In the genomic region with DNA sequence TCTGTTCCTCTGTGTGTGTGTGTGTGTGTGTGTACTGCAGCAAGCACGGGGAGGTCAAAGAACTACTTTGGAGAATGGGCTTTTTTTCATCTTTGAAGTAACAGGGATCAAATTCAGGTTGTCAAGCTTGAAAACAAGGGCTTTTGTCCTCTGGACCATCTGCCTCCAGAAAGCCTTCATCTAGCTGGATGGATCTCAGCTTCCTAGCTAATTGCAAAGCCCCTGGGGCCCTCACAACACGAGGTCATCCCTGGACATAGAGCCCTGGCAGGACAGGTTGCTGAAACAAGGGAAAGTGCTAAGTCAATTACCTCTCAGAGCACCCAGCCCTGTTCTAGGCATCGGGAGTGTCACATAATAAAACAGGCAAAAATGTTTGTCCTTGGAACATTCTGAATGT, we compare ENCODE assay signal across 33 mouse cellular contexts. TPM values are rescaled to one million over a fixed set of nuclear protein-coding genes. Genes with fewer than 3 reads are reported as not detected.
DNase-seq lines count a peak whose midpoint lies in the region; ATAC-seq lines count a peak whose summit lies in the region.
"Had no signal": no experiment of that assay in that cellular context is flagged by ENCODE, and none has a peak within 500 bp of the region (broad histone marks: within the 10 kb centered on the region; RNA-seq: fewer than 3 reads in every experiment).

No protein-coding gene starts in this region.

- H3K4me3 ChIP-seq in hindbrain, embryonic 11.5 days (ENCODE audit: low read depth, low read length), result no peak overlapping the region
- no peak overlapping the region for H3K4me3 ChIP-seq in hindbrain, embryonic 14.5 days (replicated peaks; ENCODE audit: low read length)
- no peak overlapping the region for H3K4me3 ChIP-seq in midbrain, embryonic 10.5 days
- H3K4me3 ChIP-seq in midbrain, embryonic 16.5 days (ENCODE audit: low read depth, low read length), result no peak overlapping the region
- H3K4me3 ChIP-seq in embryonic facial prominence, embryonic 10.5 days, result no peak overlapping the region
- H3K4me3 ChIP-seq: forebrain, embryonic 12.5 days; heart, embryonic 12.5 days; limb, embryonic 10.5 days had no signal

- WGBS in hindbrain, embryonic 11.5 days, result 13% methylated on average over 3 of the region's 3 CpGs
- 3% methylated on average over 3 of the region's 3 CpGs for WGBS in hindbrain, embryonic 14.5 days
- WGBS in midbrain, embryonic 10.5 days, result 11% methylated on average over 3 of the region's 3 CpGs
- 9% methylated on average over 3 of the region's 3 CpGs for WGBS in midbrain, embryonic 16.5 days
- WGBS in embryonic facial prominence, embryonic 10.5 days, result 8% methylated on average over 3 of the region's 3 CpGs

- intact Hi-C loops in heart, postnatal 14 days (cut with DNase I), result no loop called here

- H3K9me3 ChIP-seq in hindbrain, embryonic 11.5 days (ENCODE audit: control insufficient read depth, low read length), result no peaks in the 10 kb centered on the region
- no peaks in the 10 kb centered on the region for H3K9me3 ChIP-seq in hindbrain, embryonic 14.5 days (ENCODE audit: control insufficient read depth, low read length)
- no peaks in the 10 kb centered on the region for H3K9me3 ChIP-seq in midbrain, embryonic 10.5 days (replicated peaks)
- H3K9me3 ChIP-seq in midbrain, embryonic 16.5 days (replicated peaks; ENCODE audit: control insufficient read depth, low read length, poor library complexity, severe bottlenecking), result no peaks in the 10 kb centered on the region
- H3K9me3 ChIP-seq in embryonic facial prominence, embryonic 10.5 days, result no peaks in the 10 kb centered on the region
- H3K9me3 ChIP-seq: forebrain, embryonic 12.5 days; heart, embryonic 12.5 days; limb, embryonic 10.5 days had no signal

- H3K27me3 ChIP-seq in hindbrain, embryonic 11.5 days (ENCODE audit: control insufficient read depth, insufficient read depth, low read length), result peaks cover 39% of the 10 kb centered on the region
- H3K27me3 ChIP-seq in hindbrain, embryonic 14.5 days (ENCODE audit: control insufficient read depth, insufficient read depth, low read length), result peaks cover 43% of the 10 kb centered on the region
- peaks cover 52% of the 10 kb centered on the region for H3K27me3 ChIP-seq in midbrain, embryonic 10.5 days (ENCODE audit: low read depth, poor library complexity, severe bottlenecking)
- peaks cover 39% of the 10 kb centered on the region for H3K27me3 ChIP-seq in midbrain, embryonic 16.5 days (ENCODE audit: control insufficient read depth, insufficient read depth, low read depth, low read length)
- H3K27me3 ChIP-seq in embryonic facial prominence, embryonic 10.5 days (replicated peaks; ENCODE audit: low read depth, poor library complexity, severe bottlenecking), result peaks cover 57% of the 10 kb centered on the region

- H3K27ac ChIP-seq in hindbrain, embryonic 11.5 days (ENCODE audit: low read depth, low read length), result no peak overlapping the region
- no peak overlapping the region for H3K27ac ChIP-seq in hindbrain, embryonic 14.5 days
- H3K27ac ChIP-seq in midbrain, embryonic 10.5 days (replicated peaks), result peak overlapping the region; percentile 65; the same call in 1 of the 2 replicates
- H3K27ac ChIP-seq in midbrain, embryonic 16.5 days (ENCODE audit: low read length), result no peak overlapping the region
- H3K27ac ChIP-seq in embryonic facial prominence, embryonic 10.5 days (replicated peaks), result 0 out of 2 replicates have a peak overlapping the region, but pooled peaks have one; percentile 37
- H3K27ac ChIP-seq: forebrain, embryonic 12.5 days; hindbrain, postnatal 0 days; limb, embryonic 10.5 days; macrophage had no signal

- no peak for ATAC-seq in hindbrain, embryonic 11.5 days (ENCODE audit: low FRiP score)
- no peak for ATAC-seq in hindbrain, embryonic 14.5 days (ENCODE audit: low FRiP score)
- ATAC-seq in midbrain, embryonic 16.5 days, result no peak
- ATAC-seq: activated CD4-positive, CD25-positive, alpha-beta regulatory T cell, adult 4 months; hindbrain, postnatal 0 days; liver, postnatal 0 days had no signal

- no peak overlapping the region for H3K4me2 ChIP-seq in hindbrain, embryonic 11.5 days (replicated peaks; ENCODE audit: low read depth, low read length)
- no peak overlapping the region for H3K4me2 ChIP-seq in hindbrain, embryonic 14.5 days (replicated peaks)
- no peak overlapping the region for H3K4me2 ChIP-seq in midbrain, embryonic 16.5 days (ENCODE audit: low read length)
- H3K4me2 ChIP-seq: forebrain, embryonic 12.5 days; heart, embryonic 12.5 days; liver, embryonic 11.5 days had no signal

- peak; percentile 45 for DNase-seq in hindbrain, embryonic 11.5 days (ENCODE audit: low spot score)
- DNase-seq in hindbrain, embryonic 14.5 days (ENCODE audit: low spot score), result no peak
- no peak for DNase-seq in midbrain, embryonic 10.5 days (ENCODE audit: low spot score)
- peak; percentile 36 for DNase-seq in embryonic facial prominence, embryonic 10.5 days (ENCODE audit: low spot score)
- peak; percentile 63 for DNase-seq in retina, postnatal 1 day
- DNase-seq in heart, postnatal 14 days, result no peak
- no peak for DNase-seq in left cerebral cortex, adult 18-20 months (ENCODE audit: low spot score in 2 of 2)
- DNase-seq: adrenal gland, postnatal 10 days; B cell, adult 2 months; cerebellum, adult 2 months; cerebellum, postnatal 25 days; gastrocnemius, postnatal 10 days; heart, adult 11 months; heart, postnatal 10 days; kidney, adult 18-20 months; kidney, postnatal 4 days; liver, postnatal 0 days; right cerebral cortex, postnatal 25 days; thymus, postnatal 14 days had no signal

- no peak overlapping the region for H3K9ac ChIP-seq in hindbrain, embryonic 11.5 days (ENCODE audit: low read depth, low read length)
- no peak overlapping the region for H3K9ac ChIP-seq in hindbrain, embryonic 14.5 days
- H3K9ac ChIP-seq in midbrain, embryonic 16.5 days (ENCODE audit: low read depth, low read length), result no peak overlapping the region
- H3K9ac ChIP-seq: forebrain, embryonic 12.5 days; heart, embryonic 12.5 days; liver, postnatal 0 days had no signal

- H3K4me1 ChIP-seq in hindbrain, embryonic 11.5 days (replicated peaks; ENCODE audit: control insufficient read depth, insufficient read depth, low read length), result peaks cover 5% of the 10 kb centered on the region; the same call in 1 of the 2 replicates
- H3K4me1 ChIP-seq in hindbrain, embryonic 14.5 days (replicated peaks; ENCODE audit: control insufficient read depth, insufficient read depth, low read length), result peaks cover 14% of the 10 kb centered on the region; the same call in 1 of the 2 replicates
- H3K4me1 ChIP-seq in midbrain, embryonic 10.5 days, result peaks cover 39% of the 10 kb centered on the region
- peaks cover 4% of the 10 kb centered on the region; the same call in 1 of the 2 replicates for H3K4me1 ChIP-seq in midbrain, embryonic 16.5 days (ENCODE audit: control insufficient read depth, insufficient read depth, low read length)
- peaks cover 49% of the 10 kb centered on the region for H3K4me1 ChIP-seq in embryonic facial prominence, embryonic 10.5 days

- H3K36me3 ChIP-seq in hindbrain, embryonic 11.5 days (ENCODE audit: control insufficient read depth, insufficient read depth, low read length), result no peaks in the 10 kb centered on the region
- H3K36me3 ChIP-seq in hindbrain, embryonic 14.5 days (replicated peaks; ENCODE audit: control insufficient read depth, insufficient read depth), result no peaks in the 10 kb centered on the region
- H3K36me3 ChIP-seq in midbrain, embryonic 10.5 days, result no peaks in the 10 kb centered on the region
- H3K36me3 ChIP-seq in midbrain, embryonic 16.5 days (ENCODE audit: control insufficient read depth, insufficient read depth, low read length), result no peaks in the 10 kb centered on the region
- no peaks in the 10 kb centered on the region for H3K36me3 ChIP-seq in embryonic facial prominence, embryonic 10.5 days (replicated peaks)
- H3K36me3 ChIP-seq: forebrain, embryonic 12.5 days; heart, embryonic 12.5 days; limb, embryonic 10.5 days had no signal

RNA-seq across cellular contexts. Expression of a gene that starts 2.2 kb away (rescaled TPM):
- 3.5 and 5.3 TPM in 2 replicates for polyA plus RNA-seq in hindbrain, embryonic 11.5 days (2014; fragmentation: Nextera tagmentation; extraction: Ambion mirVana)
- 2.1 and 2.6 TPM in 2 replicates for polyA plus RNA-seq in hindbrain, embryonic 14.5 days (2014; fragmentation: Nextera tagmentation; extraction: Ambion mirVana)
- polyA plus RNA-seq in midbrain, embryonic 10.5 days (2016; fragmentation: Nextera tagmentation; extraction: Ambion mirVana), result 2.0 and 2.9 TPM in 2 replicates
- polyA plus RNA-seq in midbrain, embryonic 16.5 days (2015; fragmentation: Nextera tagmentation; extraction: Ambion mirVana), result 2.2 and 2.6 TPM in 2 replicates
- polyA plus RNA-seq in embryonic facial prominence, embryonic 10.5 days (2016; fragmentation: Nextera tagmentation; extraction: Ambion mirVana), result 18.2 and 18.8 TPM in 2 replicates
- 1 to 10 TPM in 1 of 2 experiments, under 1 TPM in 1; 0.22 to 1.4 TPM for total RNA-seq in heart, postnatal 14 days (2021)
- total RNA-seq in left cerebral cortex, adult 18-20 months (2021), result under 1 TPM in 1 of 2 experiments, not detected in 1; 0.49 TPM
- total RNA-seq: CH12.LX; gastrocnemius, postnatal 10 days; MEL; monocyte, adult 5-6 weeks; neutrophil, adult 5-6 weeks had no signal
- polyA plus RNA-seq: activated CD4-positive, CD25-positive, alpha-beta regulatory T cell, adult 4 months; macrophage had no signal

RNA-seq across cellular contexts. Expression of a gene that starts 25.2 kb away (rescaled TPM):
- 45.1 and 48.3 TPM in 2 replicates for polyA plus RNA-seq in hindbrain, embryonic 11.5 days (2014; fragmentation: Nextera tagmentation; extraction: Ambion mirVana)
- polyA plus RNA-seq in hindbrain, embryonic 14.5 days (2014; fragmentation: Nextera tagmentation; extraction: Ambion mirVana), result 62.7 and 72.3 TPM in 2 replicates
- 39.4 and 39.8 TPM in 2 replicates for polyA plus RNA-seq in midbrain, embryonic 10.5 days (2016; fragmentation: Nextera tagmentation; extraction: Ambion mirVana)
- 76.5 and 81.5 TPM in 2 replicates for polyA plus RNA-seq in midbrain, embryonic 16.5 days (2015; fragmentation: Nextera tagmentation; extraction: Ambion mirVana)
- polyA plus RNA-seq in embryonic facial prominence, embryonic 10.5 days (2016; fragmentation: Nextera tagmentation; extraction: Ambion mirVana), result 39.6 and 41.7 TPM in 2 replicates
- 10 to 100 TPM; 61.4 to 65.0 TPM for total RNA-seq in heart, postnatal 14 days (2021)
- total RNA-seq in left cerebral cortex, adult 18-20 months (2021), result 10 to 100 TPM; 34.3 to 38.1 TPM

RNA-seq across cellular contexts. Expression of a gene that starts 37.0 kb away (rescaled TPM):
- polyA plus RNA-seq in hindbrain, embryonic 11.5 days (2014; fragmentation: Nextera tagmentation; extraction: Ambion mirVana), result 7.8 and 10.2 TPM in 2 replicates
- polyA plus RNA-seq in hindbrain, embryonic 14.5 days (2014; fragmentation: Nextera tagmentation; extraction: Ambion mirVana), result not detected in 2 replicates
- polyA plus RNA-seq in midbrain, embryonic 10.5 days (2016; fragmentation: Nextera tagmentation; extraction: Ambion mirVana), result 3.2 and 3.4 TPM in 2 replicates
- not detected in 2 replicates for polyA plus RNA-seq in midbrain, embryonic 16.5 days (2015; fragmentation: Nextera tagmentation; extraction: Ambion mirVana)
- polyA plus RNA-seq in embryonic facial prominence, embryonic 10.5 days (2016; fragmentation: Nextera tagmentation; extraction: Ambion mirVana), result 16.7 and 17.5 TPM in 2 replicates
- under 1 TPM; 0.14 to 0.59 TPM for total RNA-seq in heart, postnatal 14 days (2021)
- total RNA-seq in left cerebral cortex, adult 18-20 months (2021), result not detected
- total RNA-seq: gastrocnemius, postnatal 10 days; hindbrain, postnatal 0 days; layer of hippocampus, postnatal 10 days; left cerebral cortex, adult 8-10 months; monocyte, adult 5-6 weeks had no signal
- polyA plus RNA-seq: activated CD4-positive, CD25-positive, alpha-beta regulatory T cell, adult 4 months; hindbrain, postnatal 0 days; macrophage had no signal

RNA-seq across cellular contexts. Expression of a gene that starts 39.5 kb away (rescaled TPM):
- 21.8 and 24.0 TPM in 2 replicates for polyA plus RNA-seq in hindbrain, embryonic 11.5 days (2014; fragmentation: Nextera tagmentation; extraction: Ambion mirVana)
- polyA plus RNA-seq in hindbrain, embryonic 14.5 days (2014; fragmentation: Nextera tagmentation; extraction: Ambion mirVana), result 113 and 134 TPM in 2 replicates
- polyA plus RNA-seq in midbrain, embryonic 10.5 days (2016; fragmentation: Nextera tagmentation; extraction: Ambion mirVana), result 13.3 and 17.5 TPM in 2 replicates
- 162 and 195 TPM in 2 replicates for polyA plus RNA-seq in midbrain, embryonic 16.5 days (2015; fragmentation: Nextera tagmentation; extraction: Ambion mirVana)
- polyA plus RNA-seq in embryonic facial prominence, embryonic 10.5 days (2016; fragmentation: Nextera tagmentation; extraction: Ambion mirVana), result 13.5 and 13.8 TPM in 2 replicates
- total RNA-seq in heart, postnatal 14 days (2021), result 1 to 10 TPM; 2.6 to 4.3 TPM
- total RNA-seq in left cerebral cortex, adult 18-20 months (2021), result 100 to 1,000 TPM; 309 to 311 TPM

RNA-seq across cellular contexts. Expression of a gene that starts 51.6 kb away (rescaled TPM):
- polyA plus RNA-seq in hindbrain, embryonic 11.5 days (2014; fragmentation: Nextera tagmentation; extraction: Ambion mirVana), result 8.3 and 8.6 TPM in 2 replicates
- polyA plus RNA-seq in hindbrain, embryonic 14.5 days (2014; fragmentation: Nextera tagmentation; extraction: Ambion mirVana), result 6.2 and 7.5 TPM in 2 replicates
- polyA plus RNA-seq in midbrain, embryonic 10.5 days (2016; fragmentation: Nextera tagmentation; extraction: Ambion mirVana), result 9.6 and 12.8 TPM in 2 replicates
- 6.4 and 6.6 TPM in 2 replicates for polyA plus RNA-seq in midbrain, embryonic 16.5 days (2015; fragmentation: Nextera tagmentation; extraction: Ambion mirVana)
- 14.8 and 17.0 TPM in 2 replicates for polyA plus RNA-seq in embryonic facial prominence, embryonic 10.5 days (2016; fragmentation: Nextera tagmentation; extraction: Ambion mirVana)
- 1 to 10 TPM; 5.7 to 5.9 TPM for total RNA-seq in heart, postnatal 14 days (2021)
- 1 to 10 TPM; 7.4 to 9.7 TPM for total RNA-seq in left cerebral cortex, adult 18-20 months (2021)
- total RNA-seq: monocyte, adult 5-6 weeks had no signal

Comparison
In these comparisons a context has a peak if more than half of its experiments do, and no peak if none do; other contexts are left out.
1. DNase-seq: peak in hindbrain, embryonic 11.5 days (single experiment), embryonic facial prominence, embryonic 10.5 days (single experiment) and retina, postnatal 1 day (single experiment); none in hindbrain, embryonic 14.5 days (single experiment), midbrain, embryonic 10.5 days (single experiment), heart, postnatal 14 days (0 of 2) and left cerebral cortex, adult 18-20 months (0 of 2).
2. H3K27ac ChIP-seq: peak in midbrain, embryonic 10.5 days (single experiment) and embryonic facial prominence, embryonic 10.5 days (single experiment); none in hindbrain, embryonic 11.5 days (single experiment), hindbrain, embryonic 14.5 days (single experiment) and midbrain, embryonic 16.5 days (single experiment).